Mouse (Mus musculus) liver, postnatal 0 days (tissue): ENCODE results near the gene Glrp1.

Source experiments
- CTCF ChIP-seq: sonication (generic); IDR thresholded peaks from 2 replicates; pipeline ENCODE4 v1.5.1; 2016; ENCODE audit warnings: antibody characterized with exemption, low read depth
- EP300 ChIP-seq: IDR thresholded peaks from 2 replicates; pipeline ENCODE4 v1.6.1; 2016; ENCODE audit warnings: antibody characterized with exemption, low read depth, mild to moderate bottlenecking

- TF ChIP-seq CTCF (no peak), EP300 (no peak)
These were observed 37.3 kb upstream of the Glrp1 start for GRCm38 (mm10) chr1:88547172-88547571.
